Mouse (Mus musculus): ENCODE measurements around the gene Pafah1b1. TPM values are rescaled to one million over a fixed set of nuclear protein-coding genes. Genes with fewer than 3 reads are reported as not detected.

Pafah1b1 gene
- polyA plus RNA-seq, 1 experiment from 2014 or later, result 103 TPM

GRCm38 (mm10) chr11:74734917-74735316, 10.4 kb upstream of the Pafah1b1 start:
- 19% methylated on average over 7 of the region's 7 CpGs for WGBS
- H3K36me3 ChIP-seq (ENCODE audit: control insufficient read depth, insufficient read depth, low read length), result no peaks in the 10 kb centered on the region
- no peak overlapping the region for H3K27ac ChIP-seq (ENCODE audit: low read depth, low read length)
- no peak for ATAC-seq (ENCODE audit: low FRiP score)
- peaks cover 6% of the 10 kb centered on the region; the same call in 1 of the 2 replicates for H3K4me1 ChIP-seq (ENCODE audit: control insufficient read depth, insufficient read depth, low read length)
- H3K4me2 ChIP-seq, result peak overlapping the region; percentile 4; the same call in 1 of the 2 replicates
- no peaks in the 10 kb centered on the region for H3K9me3 ChIP-seq (ENCODE audit: control insufficient read depth, low read length)
- H3K9ac ChIP-seq (ENCODE audit: low read length), result no peak overlapping the region
- no peak overlapping the region for H3K4me3 ChIP-seq (ENCODE audit: low read depth, low read length)
- DNase-seq (ENCODE audit: low spot score, missing footprints), result no peak
- H3K27me3 ChIP-seq (ENCODE audit: control insufficient read depth, insufficient read depth, low read length), result no peaks in the 10 kb centered on the region

GRCm38 (mm10) chr11:74725181-74725580, 711 bp upstream of the Pafah1b1 start:
- no peaks in the 10 kb centered on the region for H3K36me3 ChIP-seq (ENCODE audit: control insufficient read depth, insufficient read depth, low read length)
- no peak for ATAC-seq (ENCODE audit: low FRiP score)
- no peak overlapping the region for H3K27ac ChIP-seq (ENCODE audit: low read depth, low read length)
- H3K4me2 ChIP-seq, result no peak overlapping the region; the same call in 1 of the 2 replicates
- peaks cover 15% of the 10 kb centered on the region for H3K4me1 ChIP-seq (ENCODE audit: control insufficient read depth, insufficient read depth, low read length)
- no peak overlapping the region for H3K4me3 ChIP-seq (ENCODE audit: low read depth, low read length)
- no peak for DNase-seq (ENCODE audit: low spot score, missing footprints)
- 61% methylated on average over 5 of the region's 5 CpGs for WGBS
- H3K9ac ChIP-seq (ENCODE audit: low read length), result no peak overlapping the region
- no peaks in the 10 kb centered on the region for H3K27me3 ChIP-seq (ENCODE audit: control insufficient read depth, insufficient read depth, low read length)
- no peaks in the 10 kb centered on the region for H3K9me3 ChIP-seq (ENCODE audit: control insufficient read depth, low read length)

GRCm38 (mm10) chr11:74723357-74724234, 874 bp downstream of the Pafah1b1 start:
- peaks cover 15% of the 10 kb centered on the region for H3K4me1 ChIP-seq (ENCODE audit: control insufficient read depth, insufficient read depth, low read length)
- ATAC-seq (ENCODE audit: low FRiP score) (peak; percentile 89), DNase-seq (ENCODE audit: low spot score, missing footprints) (peak; percentile 99)
- no peaks in the 10 kb centered on the region for H3K9me3 ChIP-seq (ENCODE audit: control insufficient read depth, low read length)
- H3K9ac ChIP-seq (ENCODE audit: low read length), result peak overlapping the region; percentile 97
- no peaks in the 10 kb centered on the region for H3K36me3 ChIP-seq (ENCODE audit: control insufficient read depth, insufficient read depth, low read length)
- peak overlapping the region; percentile 99 for H3K27ac ChIP-seq (ENCODE audit: low read depth, low read length)
- WGBS, result under 1% methylated on average over 46 of the region's 75 CpGs
- H3K4me3 ChIP-seq (ENCODE audit: low read depth, low read length), result peak overlapping the region; percentile 99
- H3K27me3 ChIP-seq (ENCODE audit: control insufficient read depth, insufficient read depth, low read length), result no peaks in the 10 kb centered on the region
- peak overlapping the region; percentile 57 for H3K4me2 ChIP-seq

GRCm38 (mm10) chr11:74721971-74722370, 2.5 kb downstream of the Pafah1b1 start:
- ATAC-seq (ENCODE audit: low FRiP score) (no peak), DNase-seq (ENCODE audit: low spot score, missing footprints) (peak; percentile 88)
- Histone ChIP-seq H3K4me2 (peak overlapping the region; percentile 57), H3K27me3 (ENCODE audit: control insufficient read depth, insufficient read depth, low read length) (no peaks in the 10 kb centered on the region), H3K4me3 (ENCODE audit: low read depth, low read length) (peak overlapping the region; percentile 25), H3K4me1 (ENCODE audit: control insufficient read depth, insufficient read depth, low read length) (peaks cover 15% of the 10 kb centered on the region), H3K36me3 (ENCODE audit: control insufficient read depth, insufficient read depth, low read length) (no peaks in the 10 kb centered on the region), H3K9ac (ENCODE audit: low read length) (no peak overlapping the region), H3K27ac (ENCODE audit: low read depth, low read length) (no peak overlapping the region), H3K9me3 (ENCODE audit: control insufficient read depth, low read length) (no peaks in the 10 kb centered on the region)
- 55% methylated on average over 3 of the region's 3 CpGs for WGBS

- ATAC-seq (ENCODE audit: low FRiP score), result no peak
- 71% methylated on average over 2 of the region's 2 CpGs for WGBS
These were observed 3.3 kb downstream of the Pafah1b1 start for GRCm38 (mm10) chr11:74721141-74721540.

GRCm38 (mm10) chr11:74720668-74721067, 3.8 kb downstream of the Pafah1b1 start:
- DNase-seq (ENCODE audit: low spot score, missing footprints) (no peak), ATAC-seq (ENCODE audit: low FRiP score) (no peak)
- Histone ChIP-seq H3K9ac (ENCODE audit: low read length) (no peak overlapping the region), H3K4me2 (peak overlapping the region; percentile 17; the same call in 1 of the 2 replicates), H3K4me1 (ENCODE audit: control insufficient read depth, insufficient read depth, low read length) (peaks cover 15% of the 10 kb centered on the region), H3K36me3 (ENCODE audit: control insufficient read depth, insufficient read depth, low read length) (no peaks in the 10 kb centered on the region), H3K27ac (ENCODE audit: low read depth, low read length) (no peak overlapping the region), H3K9me3 (ENCODE audit: control insufficient read depth, low read length) (no peaks in the 10 kb centered on the region), H3K4me3 (ENCODE audit: low read depth, low read length) (no peak overlapping the region), H3K27me3 (ENCODE audit: control insufficient read depth, insufficient read depth, low read length) (no peaks in the 10 kb centered on the region)
- 80% methylated on average over 1 of the region's 1 CpGs for WGBS

More at GRCm38 (mm10) chr11:74721141-74721540, 3.3 kb downstream of the Pafah1b1 start:
- Histone ChIP-seq H3K9ac (ENCODE audit: low read length) (no peak overlapping the region), H3K27ac (ENCODE audit: low read depth, low read length) (no peak overlapping the region), H3K27me3 (ENCODE audit: control insufficient read depth, insufficient read depth, low read length) (no peaks in the 10 kb centered on the region), H3K4me3 (ENCODE audit: low read depth, low read length) (no peak overlapping the region), H3K36me3 (ENCODE audit: control insufficient read depth, insufficient read depth, low read length) (no peaks in the 10 kb centered on the region), H3K9me3 (ENCODE audit: control insufficient read depth, low read length) (no peaks in the 10 kb centered on the region), H3K4me1 (ENCODE audit: control insufficient read depth, insufficient read depth, low read length) (peaks cover 15% of the 10 kb centered on the region), H3K4me2 (no peak overlapping the region)
- DNase-seq (ENCODE audit: low spot score, missing footprints), result no peak

GRCm38 (mm10) chr11:74715971-74716525, 8.4 kb downstream of the Pafah1b1 start:
- no peak overlapping the region for H3K4me2 ChIP-seq
- H3K27me3 ChIP-seq (ENCODE audit: control insufficient read depth, insufficient read depth, low read length), result no peaks in the 10 kb centered on the region
- 0 out of 2 replicates have a peak, but pooled peaks cover 5% of the 10 kb centered on the region for H3K4me1 ChIP-seq (ENCODE audit: control insufficient read depth, insufficient read depth, low read length)
- H3K4me3 ChIP-seq (ENCODE audit: low read depth, low read length), result no peak overlapping the region
- H3K36me3 ChIP-seq (ENCODE audit: control insufficient read depth, insufficient read depth, low read length), result no peaks in the 10 kb centered on the region
- ATAC-seq (ENCODE audit: low FRiP score), result no peak
- H3K27ac ChIP-seq (ENCODE audit: low read depth, low read length), result no peak overlapping the region
- H3K9ac ChIP-seq (ENCODE audit: low read length), result no peak overlapping the region
- WGBS, result 96% methylated on average over 3 of the region's 3 CpGs
- no peak for DNase-seq (ENCODE audit: low spot score, missing footprints)
- H3K9me3 ChIP-seq (ENCODE audit: control insufficient read depth, low read length), result no peaks in the 10 kb centered on the region

GRCm38 (mm10) chr11:74710671-74711070, 13.8 kb downstream of the Pafah1b1 start:
- Histone ChIP-seq H3K4me2 (no peak overlapping the region), H3K9ac (ENCODE audit: low read length) (no peak overlapping the region), H3K9me3 (ENCODE audit: control insufficient read depth, low read length) (no peaks in the 10 kb centered on the region), H3K27ac (ENCODE audit: low read depth, low read length) (no peak overlapping the region), H3K4me3 (ENCODE audit: low read depth, low read length) (no peak overlapping the region), H3K4me1 (ENCODE audit: control insufficient read depth, insufficient read depth, low read length) (no peaks in the 10 kb centered on the region), H3K36me3 (ENCODE audit: control insufficient read depth, insufficient read depth, low read length) (no peaks in the 10 kb centered on the region), H3K27me3 (ENCODE audit: control insufficient read depth, insufficient read depth, low read length) (no peaks in the 10 kb centered on the region)
- ATAC-seq (ENCODE audit: low FRiP score) (no peak), DNase-seq (ENCODE audit: low spot score, missing footprints) (peak; percentile 68)
- WGBS, result 88% methylated on average over 1 of the region's 1 CpGs

GRCm38 (mm10) chr11:74708781-74709180, 15.7 kb downstream of the Pafah1b1 start:
- H3K36me3 ChIP-seq (ENCODE audit: control insufficient read depth, insufficient read depth, low read length), result no peaks in the 10 kb centered on the region
- H3K27ac ChIP-seq (ENCODE audit: low read depth, low read length), result no peak overlapping the region
- no peak overlapping the region for H3K4me3 ChIP-seq (ENCODE audit: low read depth, low read length)
- no peak overlapping the region for H3K4me2 ChIP-seq
- 90% methylated on average over 1 of the region's 1 CpGs for WGBS
- H3K9ac ChIP-seq (ENCODE audit: low read length), result no peak overlapping the region
- DNase-seq (ENCODE audit: low spot score, missing footprints) (peak; percentile 72), ATAC-seq (ENCODE audit: low FRiP score) (no peak)
- H3K4me1 ChIP-seq (ENCODE audit: control insufficient read depth, insufficient read depth, low read length), result no peaks in the 10 kb centered on the region
- no peaks in the 10 kb centered on the region for H3K27me3 ChIP-seq (ENCODE audit: control insufficient read depth, insufficient read depth, low read length)
- no peaks in the 10 kb centered on the region for H3K9me3 ChIP-seq (ENCODE audit: control insufficient read depth, low read length)

All from midbrain, embryonic 11.5 days (tissue).